Mouse (Mus musculus): ENCODE measurements at regions not wholly inside any gene's neighbourhood (a gene's known extent, or its start where the extent isn't known, plus 50 kb on each side); places are given as distances from the start of the nearest gene placed in this dataset.

DNA sequence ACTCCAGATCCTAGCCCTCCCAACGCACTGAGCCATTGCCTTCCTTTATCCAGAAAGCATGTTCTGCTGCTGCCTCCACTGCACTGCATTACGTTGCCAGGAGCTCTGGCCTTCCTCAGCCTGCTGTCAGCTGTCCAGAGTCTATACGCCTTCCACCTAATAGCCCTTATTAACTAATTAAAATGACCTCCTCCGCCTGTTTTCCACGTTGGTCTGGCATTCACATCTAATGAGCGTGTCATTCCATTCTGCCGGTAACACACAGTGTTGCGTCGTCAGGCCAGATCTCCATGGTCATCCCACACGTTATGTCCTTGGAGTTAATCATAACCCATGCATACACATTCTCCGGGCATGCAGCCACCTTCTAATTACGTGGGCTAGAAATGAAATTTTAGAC, 56.7 kb upstream of the Med4 start:
- DNase-seq (ENCODE audit: low spot score) (no peak), ATAC-seq (ENCODE audit: extremely low read depth, insufficient number of reproducible peaks, low FRiP score, poor library complexity, severe bottlenecking) (no peak)
- Histone ChIP-seq H3K36me3 (replicated peaks) (no peaks in the 10 kb centered on the region), H3K9me3 (replicated peaks) (no peaks in the 10 kb centered on the region), H3K4me3 (ENCODE audit: low read depth, low read length) (no peak overlapping the region), H3K27me3 (ENCODE audit: insufficient read depth, low read length) (peaks cover 29% of the 10 kb centered on the region), H3K4me1 (ENCODE audit: insufficient read depth, low read depth, low read length) (peaks cover 7% of the 10 kb centered on the region)
- TF ChIP-seq CTCF (IDR thresholded peaks at IDR 0.05; ENCODE audit: low read depth, low read length), result no peak
- TF ChIP-seq TAL1 (conservative IDR thresholded peaks at IDR 0.05; ENCODE audit: low read depth, low read length), result no peak
- TF ChIP-seq GATA2 (IDR thresholded peaks at IDR 0.05; ENCODE audit: borderline replicate concordance, low read depth, low read length), result no peak
- no peak for TF ChIP-seq GATA1 (IDR thresholded peaks at IDR 0.05; ENCODE audit: borderline replicate concordance, low read length)
- no peak for TF ChIP-seq POLR2AphosphoS5 (IDR thresholded peaks at IDR 0.05; ENCODE audit: insufficient replicate concordance, low read depth, low read length)

- ATAC-seq (ENCODE audit: extremely low read depth, insufficient number of reproducible peaks, low FRiP score, poor library complexity, severe bottlenecking) (no peak), DNase-seq (ENCODE audit: low spot score) (no peak)
- H3K4me1 ChIP-seq (ENCODE audit: insufficient read depth, low read depth, low read length), result peaks cover 7% of the 10 kb centered on the region
- H3K27me3 ChIP-seq (ENCODE audit: insufficient read depth, low read length), result peaks cover 29% of the 10 kb centered on the region
- H3K9me3 ChIP-seq (replicated peaks), result no peaks in the 10 kb centered on the region
- H3K36me3 ChIP-seq (replicated peaks), result no peaks in the 10 kb centered on the region
- no peak for TF ChIP-seq POLR2AphosphoS5 (IDR thresholded peaks at IDR 0.05; ENCODE audit: insufficient replicate concordance, low read depth, low read length)
- no peak for TF ChIP-seq GATA1 (IDR thresholded peaks at IDR 0.05; ENCODE audit: borderline replicate concordance, low read length)
- no peak for TF ChIP-seq GATA2 (IDR thresholded peaks at IDR 0.05; ENCODE audit: borderline replicate concordance, low read depth, low read length)
- no peak overlapping the region for H3K4me3 ChIP-seq (ENCODE audit: low read depth, low read length)
Observed at GRCm38 (mm10) chr14:73452321-73453082, 57.3 kb upstream of the Med4 start.

- TF ChIP-seq GATA1 (IDR thresholded peaks at IDR 0.05; ENCODE audit: borderline replicate concordance, low read length) (no peak), POLR2AphosphoS5 (IDR thresholded peaks at IDR 0.05; ENCODE audit: insufficient replicate concordance, low read depth, low read length) (no peak), CTCF (IDR thresholded peaks at IDR 0.05; ENCODE audit: low read depth, low read length) (no peak), GATA2 (IDR thresholded peaks at IDR 0.05; ENCODE audit: borderline replicate concordance, low read depth, low read length) (no peak), TAL1 (conservative IDR thresholded peaks at IDR 0.05; ENCODE audit: low read depth, low read length) (no peak)
- ATAC-seq (ENCODE audit: extremely low read depth, insufficient number of reproducible peaks, low FRiP score, poor library complexity, severe bottlenecking) (no peak), DNase-seq (ENCODE audit: low spot score) (no peak)
- Histone ChIP-seq H3K4me3 (ENCODE audit: low read depth, low read length) (no peak overlapping the region), H3K27me3 (ENCODE audit: insufficient read depth, low read length) (peaks cover 24% of the 10 kb centered on the region), H3K36me3 (replicated peaks) (no peaks in the 10 kb centered on the region), H3K9me3 (replicated peaks) (no peaks in the 10 kb centered on the region), H3K4me1 (ENCODE audit: insufficient read depth, low read depth, low read length) (peaks cover 15% of the 10 kb centered on the region)
Observed at GRCm38 (mm10) chr14:73451291-73452045, 58.4 kb upstream of the Med4 start.

DNA sequence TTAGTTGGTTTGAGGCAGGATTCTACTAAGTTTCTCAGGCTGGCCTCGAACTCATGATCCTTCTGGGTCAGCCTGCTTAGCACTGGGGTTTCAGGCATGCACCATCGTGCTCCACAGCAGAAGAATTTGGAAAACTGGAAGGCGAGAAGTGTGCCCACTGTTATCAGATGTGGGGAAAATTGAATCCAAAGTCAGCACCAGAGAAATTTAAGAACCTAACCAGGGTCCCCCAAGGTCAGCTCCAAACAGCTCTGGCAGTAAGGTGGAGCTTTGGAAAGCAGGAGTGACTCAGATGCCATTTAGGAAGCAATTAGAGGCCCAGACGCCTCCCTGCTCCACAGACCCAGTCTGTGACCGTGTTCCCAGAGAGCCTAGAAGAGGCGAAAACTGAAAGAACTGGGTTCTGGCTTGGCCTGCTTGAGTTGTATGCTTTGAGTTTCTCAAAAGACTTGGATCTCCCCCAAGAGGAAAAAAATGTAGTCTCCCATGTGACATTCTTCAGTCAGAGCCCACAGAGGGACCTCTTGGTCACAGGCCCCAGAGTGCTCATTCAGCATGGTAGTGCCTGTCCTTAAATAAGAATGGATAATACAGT, 59.8 kb upstream of the Med4 start:
- no peak for ATAC-seq (ENCODE audit: extremely low read depth, insufficient number of reproducible peaks, low FRiP score, poor library complexity, severe bottlenecking)
- no peak for DNase-seq (ENCODE audit: low spot score)

GRCm38 (mm10) chr14:73449111-73449510, 60.7 kb upstream of the Med4 start:
- Histone ChIP-seq H3K27me3 (ENCODE audit: insufficient read depth, low read length) (peaks cover 7% of the 10 kb centered on the region), H3K9me3 (replicated peaks) (no peaks in the 10 kb centered on the region), H3K4me3 (ENCODE audit: low read depth, low read length) (no peak overlapping the region), H3K4me1 (ENCODE audit: insufficient read depth, low read depth, low read length) (peaks cover 30% of the 10 kb centered on the region), H3K36me3 (replicated peaks) (no peaks in the 10 kb centered on the region)
- ATAC-seq (ENCODE audit: extremely low read depth, insufficient number of reproducible peaks, low FRiP score, poor library complexity, severe bottlenecking) (no peak), DNase-seq (ENCODE audit: low spot score) (no peak)
- no peak for TF ChIP-seq GATA2 (IDR thresholded peaks at IDR 0.05; ENCODE audit: borderline replicate concordance, low read depth, low read length)
- no peak for TF ChIP-seq CTCF (IDR thresholded peaks at IDR 0.05; ENCODE audit: low read depth, low read length)
- no peak for TF ChIP-seq TAL1 (conservative IDR thresholded peaks at IDR 0.05; ENCODE audit: low read depth, low read length)
- no peak for TF ChIP-seq POLR2AphosphoS5 (IDR thresholded peaks at IDR 0.05; ENCODE audit: insufficient replicate concordance, low read depth, low read length)
- TF ChIP-seq GATA1 (IDR thresholded peaks at IDR 0.05; ENCODE audit: borderline replicate concordance, low read length), result no peak

More for the DNA sequence above, 59.8 kb upstream of the Med4 start:
- Histone ChIP-seq H3K36me3 (replicated peaks) (no peaks in the 10 kb centered on the region), H3K4me3 (ENCODE audit: low read depth, low read length) (no peak overlapping the region), H3K27me3 (ENCODE audit: insufficient read depth, low read length) (peaks cover 13% of the 10 kb centered on the region), H3K9me3 (replicated peaks) (no peaks in the 10 kb centered on the region), H3K4me1 (ENCODE audit: insufficient read depth, low read depth, low read length) (peaks cover 23% of the 10 kb centered on the region)
- no peak for TF ChIP-seq POLR2AphosphoS5 (IDR thresholded peaks at IDR 0.05; ENCODE audit: insufficient replicate concordance, low read depth, low read length)
- no peak for TF ChIP-seq TAL1 (conservative IDR thresholded peaks at IDR 0.05; ENCODE audit: low read depth, low read length)
- TF ChIP-seq GATA1 (IDR thresholded peaks at IDR 0.05; ENCODE audit: borderline replicate concordance, low read length), result no peak
- no peak for TF ChIP-seq CTCF (IDR thresholded peaks at IDR 0.05; ENCODE audit: low read depth, low read length)
- TF ChIP-seq GATA2 (IDR thresholded peaks at IDR 0.05; ENCODE audit: borderline replicate concordance, low read depth, low read length), result no peak
